Mouse (Mus musculus) testis, adult 2 months (tissue): ENCODE measurements around the gene Cdv3. TPM values are rescaled to one million over a fixed set of nuclear protein-coding genes. Genes with fewer than 3 reads are reported as not detected.

Experiments
- H3K27ac ChIP-seq: fragments of 200-500 bp; 2 replicates; pipeline ENCODE4 v1.5.1; 2012; ENCODE audit warnings: low read depth, low read length; ENCODE audit not compliant: control insufficient read depth, insufficient read depth
- H3K27me3 ChIP-seq: fragments of 200-500 bp; 2 replicates; pipeline ENCODE4 v1.6.1; 2012; ENCODE audit warnings: mild to moderate bottlenecking, low read length, moderate library complexity; ENCODE audit not compliant: control insufficient read depth, insufficient read depth
- H3K36me3 ChIP-seq: fragments of 200-500 bp; 2 replicates; pipeline ENCODE4 v1.6.1; 2012; ENCODE audit warnings: mild to moderate bottlenecking, low read length; ENCODE audit not compliant: control insufficient read depth, insufficient read depth
- H3K4me1 ChIP-seq: fragments of 200-500 bp; 2 replicates; pipeline ENCODE4 v1.6.1; 2012; ENCODE audit warnings: low read length; ENCODE audit not compliant: control insufficient read depth, insufficient read depth
- H3K4me3 ChIP-seq: fragments of 200-500 bp; 2 replicates; pipeline ENCODE4 v1.5.1; 2012; ENCODE audit warnings: low read depth, mild to moderate bottlenecking, low read length, moderate library complexity, mixed read lengths; ENCODE audit not compliant: control insufficient read depth
- CTCF ChIP-seq: fragments of 200-500 bp; IDR thresholded peaks from 2 replicates; pipeline ENCODE4 v1.5.1; 2012; ENCODE audit warnings: low read depth, mild to moderate bottlenecking, inconsistent platforms, low read length, moderate library complexity; ENCODE audit not compliant: control insufficient read depth, insufficient read depth, insufficient replicate concordance
- POLR2A ChIP-seq: fragments of 200-500 bp; IDR thresholded peaks from 2 replicates; pipeline ENCODE4 v1.6.1; 2012; ENCODE audit warnings: low read depth, mild to moderate bottlenecking, inconsistent platforms, low read length, moderate library complexity; ENCODE audit not compliant: control insufficient read depth
- polyA plus RNA-seq: library from polyadenylated mRNA; depleted of rRNA; stranded (reverse); fragments of >200 nt; gene quantifications from 2 replicates; pipeline ENCODE4 v1.2.3, GENCODE M21; 2012

Gene Cdv3
- polyA plus RNA-seq, 1 experiment, result 229 TPM

- Histone ChIP-seq H3K27ac (no peak overlapping the region), H3K4me3 (no peak overlapping the region), H3K36me3 (no peaks in the 10 kb centered on the region), H3K27me3 (no peaks in the 10 kb centered on the region), H3K4me1 (no peaks in the 10 kb centered on the region)
- TF ChIP-seq POLR2A (no peak), CTCF (no peak)
Observed at GRCm38 (mm10) chr9:103348791-103349190, 16.8 kb downstream of the Cdv3 start.

- H3K27ac ChIP-seq, result no peak overlapping the region
- no peak overlapping the region for H3K4me3 ChIP-seq
- TF ChIP-seq CTCF (no peak), POLR2A (no peak)
- no peaks in the 10 kb centered on the region for H3K4me1 ChIP-seq
- H3K27me3 ChIP-seq, result no peaks in the 10 kb centered on the region
- no peaks in the 10 kb centered on the region; the same call in 1 of the 2 replicates for H3K36me3 ChIP-seq
Observed at GRCm38 (mm10) chr9:103347996-103348490, 17.6 kb downstream of the Cdv3 start.

- H3K4me1 ChIP-seq, result no peaks in the 10 kb centered on the region
- TF ChIP-seq CTCF, result no peak
- TF ChIP-seq POLR2A, result no peak
- no peaks in the 10 kb centered on the region for H3K27me3 ChIP-seq
- no peak overlapping the region for H3K4me3 ChIP-seq
- H3K36me3 ChIP-seq, result no peaks in the 10 kb centered on the region; the same call in 1 of the 2 replicates
- no peak overlapping the region for H3K27ac ChIP-seq
Observed at GRCm38 (mm10) chr9:103347045-103347444, 18.6 kb downstream of the Cdv3 start.

GRCm38 (mm10) chr9:103336912-103337311 lies 28.7 kb downstream of the Cdv3 start:
- Histone ChIP-seq H3K4me1 (no peaks in the 10 kb centered on the region), H3K4me3 (no peak overlapping the region)

GRCm38 (mm10) chr9:103332663-103333062 lies 33.0 kb downstream of the Cdv3 start:
- Histone ChIP-seq H3K36me3 (peaks cover 3% of the 10 kb centered on the region; the same call in 1 of the 2 replicates), H3K4me1 (no peaks in the 10 kb centered on the region), H3K27me3 (no peaks in the 10 kb centered on the region), H3K4me3 (no peak overlapping the region), H3K27ac (no peak overlapping the region)
- TF ChIP-seq POLR2A, result no peak

More at GRCm38 (mm10) chr9:103336912-103337311, 28.7 kb downstream of the Cdv3 start:
- Histone ChIP-seq H3K27me3 (no peaks in the 10 kb centered on the region), H3K27ac (no peak overlapping the region), H3K36me3 (peaks cover 3% of the 10 kb centered on the region)
- no peak for TF ChIP-seq POLR2A
- TF ChIP-seq CTCF, result no peak

GRCm38 (mm10) chr9:103326449-103326848 lies 39.2 kb downstream of the Cdv3 start:
- Histone ChIP-seq H3K4me3 (no peak overlapping the region), H3K27ac (no peak overlapping the region), H3K36me3 (peaks cover 6% of the 10 kb centered on the region), H3K27me3 (no peaks in the 10 kb centered on the region), H3K4me1 (no peaks in the 10 kb centered on the region)
- TF ChIP-seq POLR2A (no peak), CTCF (no peak)

- Histone ChIP-seq H3K27me3 (no peaks in the 10 kb centered on the region), H3K4me1 (no peaks in the 10 kb centered on the region), H3K27ac (no peak overlapping the region), H3K36me3 (peaks cover 6% of the 10 kb centered on the region), H3K4me3 (no peak overlapping the region)
- no peak for TF ChIP-seq POLR2A
- no peak for TF ChIP-seq CTCF
Observed at GRCm38 (mm10) chr9:103324678-103325077, 41.0 kb downstream of the Cdv3 start.

GRCm38 (mm10) chr9:103309832-103310231 lies 55.8 kb downstream of the Cdv3 start:
- Histone ChIP-seq H3K4me1 (peaks cover 5% of the 10 kb centered on the region), H3K27ac (no peak overlapping the region), H3K27me3 (no peaks in the 10 kb centered on the region), H3K4me3 (no peak overlapping the region), H3K36me3 (0 out of 2 replicates have a peak, but pooled peaks cover 3% of the 10 kb centered on the region)
- no peak for TF ChIP-seq POLR2A
- TF ChIP-seq CTCF, result no peak
